Mouse (Mus musculus): ENCODE measurements at regions not wholly inside any gene's neighbourhood (a gene's known extent, or its start where the extent isn't known, plus 50 kb on each side); places are given as distances from the start of the nearest gene placed in this dataset.

- DNase-seq (ENCODE audit: low spot score) = no peak
Measured at GRCm38 (mm10) chr7:92984701-92985682, 94.7 kb upstream of the Fam181b start.

- DNase-seq (ENCODE audit: low spot score) = no peak
Measured at GRCm38 (mm10) chr7:92985683-92986070, 94.0 kb upstream of the Fam181b start.

DNA sequence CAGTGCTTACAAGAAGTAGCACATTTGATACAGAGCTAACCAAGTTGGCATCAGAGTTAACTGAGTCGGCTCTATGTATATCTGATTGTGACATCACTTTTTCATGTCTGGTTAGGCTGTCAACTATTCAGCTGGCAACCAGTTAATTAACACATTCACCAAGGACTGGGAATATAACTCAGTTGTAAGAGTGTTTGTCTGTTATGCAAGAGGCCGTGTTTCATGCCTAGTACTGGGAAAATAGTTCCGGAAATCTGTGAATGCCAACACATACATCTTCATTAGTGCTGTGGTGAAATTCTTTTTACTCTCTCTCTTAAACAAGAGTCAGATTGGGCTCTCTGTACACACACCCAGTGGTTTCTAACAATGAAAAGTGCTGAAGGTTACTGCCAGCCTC lies 80.8 kb upstream of the Fam181b start:
- no peak for DNase-seq (ENCODE audit: low spot score)

DNA sequence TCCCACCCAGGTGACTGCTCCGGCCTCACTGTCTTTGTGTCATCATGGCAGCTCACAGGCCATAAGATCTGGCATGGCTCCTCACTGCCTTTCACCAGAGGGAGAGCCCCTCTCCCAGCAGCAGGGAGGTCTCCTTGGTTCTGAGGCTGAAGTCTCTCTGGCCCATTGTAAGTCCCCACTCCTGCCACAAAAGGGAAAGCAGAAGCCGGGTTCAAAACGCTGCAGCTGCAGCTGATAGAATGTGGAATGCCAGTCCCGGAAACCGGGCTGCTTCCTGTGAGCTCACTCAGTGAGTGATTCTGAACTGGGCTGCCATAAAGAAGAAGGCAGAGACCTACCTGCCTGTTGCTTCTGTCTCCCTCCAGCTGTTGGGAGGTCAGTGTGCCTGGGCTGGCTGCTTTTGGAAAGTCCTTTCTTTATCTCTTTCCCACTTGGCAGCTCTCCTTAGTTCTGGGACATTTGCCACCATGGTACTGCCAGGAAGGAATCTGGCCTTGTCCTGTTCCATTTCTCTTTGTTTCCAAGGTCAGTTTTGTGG lies 72.9 kb upstream of the Fam181b start:
- peak; percentile 37 for DNase-seq (ENCODE audit: low spot score)

DNA sequence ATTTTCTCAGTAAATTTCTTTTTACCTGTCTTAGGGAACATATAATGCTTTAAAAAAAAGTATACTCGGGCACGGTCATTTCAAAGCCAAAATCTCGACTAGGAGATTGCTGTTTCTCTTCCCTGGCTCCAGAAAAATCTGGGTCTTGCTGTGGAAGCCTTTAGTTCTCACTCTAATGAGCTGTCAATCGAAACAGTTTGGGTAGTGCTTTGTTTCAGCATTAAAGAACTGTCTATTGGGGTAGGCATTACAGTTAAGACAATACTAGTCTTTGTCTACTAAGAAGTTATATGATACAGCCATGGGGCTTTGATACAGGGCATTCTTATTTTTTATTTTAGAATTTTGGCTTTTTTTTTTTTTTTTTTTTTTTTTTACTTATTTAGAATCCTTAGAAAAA lies 71.9 kb upstream of the Fam181b start:
- DNase-seq (ENCODE audit: low spot score) = no peak

DNA sequence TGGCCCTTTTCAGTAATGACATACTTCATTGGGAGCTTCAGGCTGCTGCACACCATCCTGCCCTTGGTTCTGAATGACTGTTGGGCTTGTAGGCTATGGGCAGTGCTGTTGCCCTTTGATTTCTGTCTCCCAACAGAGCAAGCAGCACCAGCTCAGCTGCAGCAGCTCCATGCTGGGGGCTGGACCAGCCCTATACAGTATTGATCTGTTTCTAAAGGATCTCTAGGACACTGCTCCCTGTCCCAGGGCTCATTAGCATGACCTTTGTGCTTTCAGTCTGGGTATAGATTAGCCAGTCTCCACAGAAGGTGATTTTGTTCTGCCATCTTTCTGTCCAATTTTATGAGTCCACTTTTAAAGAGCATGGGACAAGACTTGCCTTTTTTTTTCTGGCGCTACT lies 60.3 kb upstream of the Fam181b start:
- DNase-seq (ENCODE audit: low spot score) = no peak

DNA sequence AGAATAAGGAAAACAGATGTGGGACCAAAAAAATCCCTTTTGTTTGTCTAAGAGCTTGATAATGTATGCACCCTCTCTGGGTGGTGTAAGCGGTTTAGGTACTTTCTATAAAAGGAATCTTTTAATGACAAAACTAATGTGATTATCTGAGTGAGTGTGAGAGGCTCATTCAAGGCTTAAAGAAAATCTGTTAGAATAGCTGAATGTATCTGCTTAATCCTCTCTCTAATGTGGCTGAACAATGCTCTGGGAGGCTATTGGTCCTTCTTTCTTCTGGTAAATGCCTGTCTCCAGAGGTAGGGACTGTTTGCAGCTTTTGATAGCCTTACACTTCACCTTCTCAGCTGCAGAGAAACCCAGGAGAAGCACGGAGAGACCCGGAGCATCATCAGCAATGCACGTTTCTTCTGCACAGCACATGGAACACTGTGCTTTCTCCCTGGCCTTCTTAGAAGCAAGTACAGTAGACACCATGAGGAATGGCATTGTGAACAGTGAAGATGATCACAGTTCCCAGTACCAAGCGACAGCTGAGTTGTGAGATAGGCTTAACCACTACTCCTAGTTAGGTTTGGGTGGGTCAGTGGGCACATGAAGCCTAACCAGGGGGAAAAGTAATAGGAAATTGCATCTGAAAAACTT lies 56.1 kb upstream of the Fam181b start:
- DNase-seq (ENCODE audit: low spot score) = no peak

DNA sequence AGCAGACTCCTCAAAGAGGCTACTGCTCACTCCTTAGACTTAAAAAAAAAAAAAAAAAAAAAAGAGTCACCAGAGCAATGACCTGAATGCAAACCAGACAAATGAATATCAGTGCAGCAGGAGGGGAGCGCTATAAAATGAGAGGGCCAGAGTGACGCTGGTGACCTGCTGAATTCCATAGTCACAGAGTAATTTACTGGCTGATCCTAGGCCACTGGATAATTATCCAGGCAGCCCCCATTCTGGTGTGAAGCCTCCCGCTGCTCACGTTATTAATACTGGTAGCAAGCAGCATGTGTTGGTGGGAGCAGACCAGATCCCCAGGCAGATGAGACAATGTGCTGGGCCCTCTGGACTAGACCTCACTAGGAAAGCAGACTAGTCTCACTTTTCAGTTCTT lies 53.4 kb upstream of the Fam181b start:
- no peak for DNase-seq (ENCODE audit: low spot score)

Data from layer of hippocampus, adult 11-12 months (tissue).